Mouse (Mus musculus): ENCODE results near the gene Rhbdd3.

- TF ChIP-seq POLR2A (IDR thresholded peaks at IDR 0.05; ENCODE audit: borderline replicate concordance, extremely low read depth, insufficient read depth, insufficient read length, poor library complexity, severe bottlenecking) (no peak), CTCF (IDR thresholded peaks at IDR 0.05; ENCODE audit: borderline replicate concordance, extremely low read depth, insufficient read depth, insufficient read length) (no peak)
Observed at GRCm38 (mm10) chr11:5052200-5052854, 46.4 kb upstream of the Rhbdd3 start.

Data from brain, embryonic 14.5 days (tissue).